Mouse (Mus musculus): Measurements from ENCODE around the gene Parvb.

- no peak for TF ChIP-seq TAL1 (conservative IDR thresholded peaks at IDR 0.05; ENCODE audit: low read depth, low read length)
- no peak for TF ChIP-seq CTCF (IDR thresholded peaks at IDR 0.05; ENCODE audit: low read depth, low read length)
- TF ChIP-seq GATA2 (IDR thresholded peaks at IDR 0.05; ENCODE audit: borderline replicate concordance, low read depth, low read length) = no peak
- no peak for TF ChIP-seq GATA1 (IDR thresholded peaks at IDR 0.05; ENCODE audit: borderline replicate concordance, low read length)
These were observed 21.4 kb upstream of the Parvb start for GRCm38 (mm10) chr15:84210461-84210860.

Measured in G1E (cell line).